Mouse (Mus musculus): ENCODE measurements around the gene Xlr3c.
A peak's percentile ranks its signal among the peaks of the same experiment; 100 is the strongest.
"Not testable (repeated sequence)": the region's sequence is repeated elsewhere in the genome, so short reads cannot be mapped to it uniquely, and the experiment has no call there.

Xlr3c gene

DNA sequence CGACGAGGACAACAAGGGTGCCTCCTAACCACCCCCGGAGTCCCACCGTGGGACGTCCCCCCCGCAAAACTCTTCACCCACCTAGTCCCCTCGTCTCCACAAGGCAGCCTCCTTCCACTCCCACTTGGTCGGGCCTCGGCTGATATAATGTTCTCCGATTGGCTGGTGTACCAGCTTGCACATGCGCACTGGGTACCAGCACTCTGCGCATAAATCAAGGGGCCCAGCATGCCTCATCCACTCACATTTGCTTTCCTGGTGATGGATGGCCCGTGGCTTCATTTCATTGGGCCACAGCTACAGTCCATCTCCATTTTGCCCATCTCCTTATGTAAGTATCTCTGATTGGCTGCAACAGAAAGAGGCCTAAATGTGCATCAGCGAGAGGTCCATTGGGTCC lies at the start of gene Xlr3c:
Xlr3c (minus strand) TSS at position 121 of the 400 bp plus-strand sequence.
- peak; percentile 45 for DNase-seq (ENCODE audit: extremely low read depth, insufficient read length, low spot score)

DNA sequence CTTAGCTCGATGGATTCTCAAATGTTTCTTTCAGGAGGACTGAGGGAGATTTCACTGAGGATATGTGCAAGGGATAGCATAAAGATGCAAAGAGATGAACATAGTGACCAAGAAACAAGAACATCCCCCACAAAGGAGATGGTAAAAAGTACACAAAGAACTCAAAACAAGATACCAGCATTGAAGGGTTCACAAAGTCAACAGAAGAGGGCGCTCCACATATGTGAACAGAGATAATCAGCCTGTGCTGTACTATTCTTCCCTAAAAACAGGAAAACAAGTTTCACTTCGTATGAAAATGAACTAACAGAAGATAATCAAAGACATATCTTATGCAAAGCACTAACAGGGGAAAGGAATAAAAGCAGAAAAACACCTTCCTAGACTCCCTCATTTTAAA lies 47.3 kb upstream of the Xlr3c start:
- no peak for DNase-seq (ENCODE audit: extremely low read depth, insufficient read length, low spot score)

DNA sequence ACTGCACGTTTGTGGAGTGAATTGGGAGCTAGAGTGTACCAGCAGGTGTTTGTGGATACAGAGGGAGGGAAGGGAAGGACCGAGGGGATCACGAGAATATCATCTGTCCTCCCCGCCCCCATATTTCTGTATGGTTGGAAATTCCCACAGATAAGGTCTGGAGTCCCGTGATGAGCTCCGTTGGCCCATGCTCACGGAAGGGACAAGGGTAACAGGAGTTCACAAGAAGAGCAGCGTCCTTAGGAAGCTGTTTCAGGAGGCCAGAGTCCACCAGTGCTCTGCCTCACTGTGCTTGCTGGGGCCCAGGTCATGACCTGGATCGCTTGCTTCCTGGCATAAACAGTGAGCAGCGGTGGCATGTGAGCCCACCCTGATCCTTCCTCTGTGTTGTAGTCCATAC lies 30.6 kb upstream of the Xlr3c start:
- DNase-seq (ENCODE audit: extremely low read depth, insufficient read length, low spot score): not testable (repeated sequence)

DNA sequence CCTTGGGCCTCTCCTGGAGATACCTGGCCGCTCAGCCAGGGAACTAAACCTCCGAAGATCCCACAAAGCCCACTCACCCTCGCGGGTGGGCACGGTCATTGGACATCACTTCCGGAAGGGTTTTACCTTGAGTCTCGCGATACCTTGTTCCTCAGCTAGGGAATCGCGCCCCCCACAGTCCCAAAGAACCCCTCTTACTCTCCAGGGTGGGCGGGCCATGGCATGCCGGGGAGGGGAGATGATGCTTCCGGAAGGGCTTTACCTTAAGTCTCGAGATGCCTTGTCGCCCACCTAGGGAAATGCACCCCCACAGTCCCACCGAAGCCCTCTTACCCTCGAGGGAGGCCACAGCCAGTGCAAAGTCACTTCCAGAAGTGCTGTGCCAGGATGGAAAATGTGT lies 27.7 kb upstream of the Xlr3c start, which contains the start of the genes Xlr5a and Xlr5c:
Xlr5a (minus strand) TSS at position 101 of the 400 bp plus-strand sequence.
Xlr5c (minus strand) TSS at position 101 of the 400 bp plus-strand sequence.
- DNase-seq (ENCODE audit: extremely low read depth, insufficient read length, low spot score): not testable (repeated sequence)

DNA sequence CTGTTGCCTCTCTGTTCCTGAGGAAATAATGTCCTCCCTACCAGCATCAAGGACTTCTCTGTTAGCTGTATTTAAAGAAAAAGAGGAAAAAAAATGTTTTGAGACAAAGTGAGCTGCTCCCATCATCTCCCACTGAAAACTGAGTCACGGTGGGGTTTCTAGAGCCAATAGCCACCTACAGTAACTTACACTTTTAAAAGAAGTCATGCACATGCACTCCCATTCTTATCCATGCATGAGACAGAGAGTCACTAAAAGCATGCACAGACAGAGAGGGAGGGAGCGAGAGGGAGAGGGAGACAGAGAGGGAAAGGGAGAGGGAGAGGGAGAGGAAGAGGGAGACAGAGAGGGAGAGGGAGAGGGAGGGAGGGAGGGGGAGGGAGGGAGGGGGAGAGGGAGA lies 2.8 kb downstream of the Xlr3c start:
- DNase-seq (ENCODE audit: extremely low read depth, insufficient read length, low spot score): not testable (repeated sequence)

DNA sequence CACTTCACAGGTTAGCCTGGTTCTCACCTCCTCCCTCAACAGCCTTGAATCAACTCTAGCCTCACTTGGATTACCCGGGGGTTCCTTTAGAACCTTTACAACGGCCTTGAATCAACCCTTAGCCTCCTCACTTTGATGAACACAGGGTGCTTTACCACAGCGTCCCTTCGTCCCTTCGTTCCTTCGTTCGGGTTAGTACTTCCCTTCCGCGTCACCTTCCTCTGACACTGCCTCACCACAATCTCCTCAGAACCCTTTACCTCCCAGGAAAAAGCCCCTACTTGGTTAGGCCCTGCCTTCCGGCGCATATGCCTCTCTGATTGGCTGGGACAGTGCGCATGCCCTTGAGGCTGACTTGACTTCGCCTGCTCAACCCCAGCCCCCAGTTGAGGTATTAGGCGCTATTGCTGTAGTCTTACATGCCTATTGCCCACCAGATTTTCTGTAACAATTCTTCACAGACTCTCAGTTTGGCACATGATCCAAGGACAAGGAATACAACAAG lies 22.3 kb downstream of the Xlr3c start, which contains the start of gene Xlr4c:
Xlr4c (minus strand) TSS at position 310 of the 505 bp plus-strand sequence.
- not testable (repeated sequence) for DNase-seq (ENCODE audit: extremely low read depth, insufficient read length, low spot score)

DNA sequence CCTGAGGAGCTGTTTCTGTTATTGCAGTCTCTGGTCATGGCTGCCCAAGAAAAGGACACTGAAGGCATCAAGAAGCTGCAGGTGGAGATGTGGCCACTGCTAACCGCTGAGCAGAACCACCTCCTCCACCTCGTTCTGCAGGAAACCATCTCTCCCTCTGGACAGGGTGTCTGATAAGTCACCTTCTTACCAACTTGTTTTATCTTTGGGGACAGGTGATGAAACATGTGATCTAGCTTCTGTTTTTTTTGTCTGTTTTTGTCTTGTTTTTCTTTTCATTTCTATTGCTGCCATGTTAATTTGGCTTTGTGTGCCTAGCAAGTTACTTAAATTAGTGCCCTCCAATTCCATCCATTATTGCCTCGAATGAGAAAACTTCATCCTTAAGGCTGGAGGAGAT lies 35.9 kb downstream of the Xlr3c start:
- no peak for DNase-seq (ENCODE audit: extremely low read depth, insufficient read length, low spot score)

DNA sequence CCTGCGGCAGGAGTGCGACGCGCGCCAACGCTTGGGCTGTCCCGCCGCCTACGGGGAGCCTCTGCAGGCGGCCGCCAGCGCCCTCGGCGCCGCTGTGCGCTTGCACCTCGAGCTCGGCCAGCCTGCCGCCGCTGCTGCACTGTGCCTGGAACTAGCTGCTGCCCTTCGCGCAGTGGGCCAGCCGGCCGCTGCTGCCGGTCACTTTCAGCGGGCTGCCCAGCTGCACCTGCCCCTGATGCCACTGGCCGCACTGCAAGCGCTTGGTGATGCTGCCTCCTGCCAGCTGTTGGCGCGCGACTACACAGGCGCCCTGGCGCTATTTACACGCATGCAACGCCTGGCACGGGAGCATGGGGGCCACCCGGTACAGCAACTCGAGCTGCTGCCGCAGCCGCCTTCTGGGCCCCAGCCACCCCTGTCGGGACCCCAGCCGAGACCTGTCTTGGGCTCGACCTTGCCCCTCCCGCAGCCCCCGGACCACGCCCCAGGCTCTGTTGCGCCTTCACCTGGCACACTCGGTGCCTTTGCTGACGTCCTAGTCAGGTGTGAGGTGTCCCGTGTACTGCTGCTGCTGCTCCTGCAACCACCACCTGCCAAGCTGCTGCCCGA lies 36.5 kb downstream of the Xlr3c start:
- DNase-seq (ENCODE audit: extremely low read depth, insufficient read length, low spot score): peak; percentile 79

DNA sequence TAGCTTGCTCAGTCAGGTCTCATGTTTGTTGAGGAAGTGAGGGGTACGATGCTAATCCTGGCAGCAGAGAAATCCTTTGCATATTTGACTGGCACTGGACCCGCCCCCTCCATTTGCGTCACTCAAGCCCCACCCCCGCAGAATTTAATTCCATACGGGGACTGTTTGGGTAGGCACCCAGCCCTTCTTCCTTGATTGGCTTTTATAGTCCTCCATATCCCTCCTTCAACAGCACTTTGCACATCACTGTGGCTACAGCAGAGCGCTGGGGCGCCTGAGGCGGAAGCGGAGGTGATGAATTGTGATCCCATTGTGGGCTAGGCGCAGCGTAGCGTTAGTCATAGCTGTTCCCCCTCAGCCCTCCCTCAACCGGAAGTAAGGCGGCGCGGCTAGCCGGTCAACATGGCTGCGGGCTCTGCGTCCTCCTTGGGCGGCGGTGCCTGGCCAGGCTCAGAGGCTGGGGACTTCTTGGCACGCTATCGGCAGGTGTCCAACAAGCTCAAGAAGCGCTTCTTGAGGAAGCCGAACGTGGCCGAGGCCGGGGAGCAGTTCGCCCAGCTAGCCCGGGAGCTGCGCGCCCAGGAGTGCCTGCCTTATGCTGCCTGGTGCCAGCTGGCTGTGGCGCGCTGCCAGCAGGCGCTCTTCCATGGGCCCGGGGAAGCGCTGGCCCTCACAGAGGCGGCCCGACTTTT lies 37.1 kb downstream of the Xlr3c start, which contains the start of gene F8a:
F8a (plus strand) TSS at position 378 of the 692 bp plus-strand sequence.
- DNase-seq (ENCODE audit: extremely low read depth, insufficient read length, low spot score): peak; percentile 89

DNA sequence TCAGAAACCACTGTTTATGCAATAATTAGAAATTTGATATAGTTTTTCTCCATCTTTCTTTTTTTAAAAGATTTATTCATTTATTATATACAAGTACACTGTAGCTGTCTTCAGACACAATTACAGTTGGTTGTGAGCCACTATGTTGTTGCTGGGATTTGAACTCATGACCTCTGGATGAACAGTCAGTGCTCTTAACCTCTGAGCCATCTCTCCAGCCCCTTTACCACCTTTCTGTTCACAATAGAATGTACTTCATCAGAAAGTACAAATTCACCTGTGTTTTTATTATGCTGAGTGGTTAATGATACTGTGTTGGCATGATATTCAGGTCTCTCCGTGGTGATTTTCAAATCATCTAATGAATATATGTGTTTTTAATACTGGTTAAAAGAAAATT lies 39.8 kb downstream of the Xlr3c start:
- DNase-seq (ENCODE audit: extremely low read depth, insufficient read length, low spot score): no peak

DNA sequence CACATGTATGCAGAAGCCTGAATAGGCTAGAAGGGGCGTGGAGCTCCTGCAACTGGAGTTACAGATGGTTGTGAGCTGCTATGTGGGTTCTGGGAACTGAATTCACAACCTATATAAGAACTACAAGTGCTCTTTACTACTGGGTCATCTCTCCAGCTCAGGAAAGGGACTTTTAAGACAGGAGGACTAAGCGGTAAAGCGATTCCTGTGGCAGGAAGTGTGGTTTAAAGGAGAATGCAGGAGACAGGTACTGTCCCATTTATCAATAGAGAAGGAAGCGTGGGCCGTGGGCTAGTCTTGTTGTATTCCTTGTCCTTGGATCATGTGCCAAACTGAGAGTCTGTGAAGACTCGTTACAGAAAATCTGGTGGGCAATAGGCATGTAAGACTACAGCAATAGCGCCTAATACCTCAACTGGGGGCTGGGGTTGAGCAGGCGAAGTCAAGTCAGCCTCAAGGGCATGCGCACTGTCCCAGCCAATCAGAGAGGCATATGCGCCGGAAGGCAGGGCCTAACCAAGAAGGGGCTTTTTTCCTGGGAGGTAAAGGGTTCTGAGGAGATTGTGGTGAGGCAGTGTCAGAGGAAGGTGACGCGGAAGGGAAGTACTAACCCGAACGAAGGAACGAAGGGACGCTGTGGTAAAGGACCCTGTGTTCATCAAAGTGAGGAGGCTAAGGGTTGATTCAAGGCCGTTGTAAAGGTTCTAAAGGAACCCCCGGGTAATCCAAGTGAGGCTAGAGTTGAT lies 51.2 kb downstream of the Xlr3c start, which contains the start of gene Xlr4b:
Xlr4b (plus strand) TSS at position 515 of the 746 bp plus-strand sequence.
- not testable (repeated sequence) for DNase-seq (ENCODE audit: extremely low read depth, insufficient read length, low spot score)
